Mouse (Mus musculus) liver, adult 2 months (tissue): Measurements from ENCODE around the gene Tbc1d19.

Experiments used
- CTCF ChIP-seq: fragments of 200-500 bp; IDR thresholded peaks from 2 replicates; pipeline ENCODE4 v1.5.1; 2011; ENCODE audit warnings: low read depth, low read length, control low read depth
- POLR2A ChIP-seq: fragments of 200-500 bp; IDR thresholded peaks from 2 replicates; pipeline ENCODE4 v1.6.1; 2011; ENCODE audit warnings: low read length, control low read depth; ENCODE audit not compliant: insufficient read depth; ENCODE audit errors: extremely low read depth

- TF ChIP-seq POLR2A = no peak
- TF ChIP-seq CTCF = no peak
Observed at GRCm38 (mm10) chr5:53937187-53937586, 127.8 kb downstream of the Tbc1d19 start.
